Mouse (Mus musculus): ENCODE data around the gene Gapvd1. TPM values are rescaled to one million over a fixed set of nuclear protein-coding genes. Genes with fewer than 3 reads are reported as not detected.

Gene Gapvd1
- polyA plus RNA-seq, 1 experiment from 2014 or later = 79.9 TPM

- Histone ChIP-seq H3K36me3 (replicated peaks) (peaks cover 43% of the 10 kb centered on the region), H3K9ac (no peak overlapping the region), H3K27me3 (no peaks in the 10 kb centered on the region), H3K4me2 (no peak overlapping the region), H3K4me3 (replicated peaks) (no peak overlapping the region), H3K27ac (replicated peaks) (peak overlapping the region; percentile 42; the same call in 1 of the 2 replicates), H3K9me3 (replicated peaks) (no peaks in the 10 kb centered on the region), H3K4me1 (replicated peaks) (peaks cover 70% of the 10 kb centered on the region)
- no peak for ATAC-seq (ENCODE audit: insufficient read depth)
- 73% methylated on average over 2 of the region's 2 CpGs for WGBS (ENCODE audit: insufficient replicate concordance)
These were observed 9.4 kb downstream of the Gapvd1 start for GRCm38 (mm10) chr2:34745673-34746072.

GRCm38 (mm10) chr2:34744476-34744875, 10.6 kb downstream of the Gapvd1 start:
- no peak for ATAC-seq (ENCODE audit: insufficient read depth)
- H3K36me3 ChIP-seq (replicated peaks) = peaks cover 43% of the 10 kb centered on the region
- no peak overlapping the region for H3K4me3 ChIP-seq (replicated peaks)
- no peak overlapping the region for H3K9ac ChIP-seq
- no peaks in the 10 kb centered on the region for H3K9me3 ChIP-seq (replicated peaks)
- H3K4me1 ChIP-seq (replicated peaks) = peaks cover 70% of the 10 kb centered on the region
- H3K27ac ChIP-seq (replicated peaks) = no peak overlapping the region
- H3K4me2 ChIP-seq = no peak overlapping the region
- WGBS (ENCODE audit: insufficient replicate concordance) = 91% methylated on average over 8 of the region's 8 CpGs
- H3K27me3 ChIP-seq = no peaks in the 10 kb centered on the region

GRCm38 (mm10) chr2:34742675-34743074, 12.4 kb downstream of the Gapvd1 start:
- H3K27me3 ChIP-seq = no peaks in the 10 kb centered on the region
- H3K4me3 ChIP-seq (replicated peaks) = no peak overlapping the region
- ATAC-seq (ENCODE audit: insufficient read depth) = no peak
- peak overlapping the region; percentile 49; the same call in 1 of the 2 replicates for H3K4me2 ChIP-seq
- H3K9me3 ChIP-seq (replicated peaks) = no peaks in the 10 kb centered on the region
- peaks cover 73% of the 10 kb centered on the region for H3K4me1 ChIP-seq (replicated peaks)
- peak overlapping the region; percentile 91 for H3K27ac ChIP-seq (replicated peaks)
- peaks cover 52% of the 10 kb centered on the region for H3K36me3 ChIP-seq (replicated peaks)
- no peak overlapping the region for H3K9ac ChIP-seq
- WGBS (ENCODE audit: insufficient replicate concordance) = 78% methylated on average over 8 of the region's 8 CpGs

GRCm38 (mm10) chr2:34741390-34742159, 13.5 kb downstream of the Gapvd1 start:
- no peak overlapping the region for H3K4me3 ChIP-seq (replicated peaks)
- peaks cover 46% of the 10 kb centered on the region for H3K36me3 ChIP-seq (replicated peaks)
- peak overlapping the region; percentile 19; the same call in 1 of the 2 replicates for H3K9ac ChIP-seq
- H3K4me2 ChIP-seq = peak overlapping the region; percentile 49
- WGBS (ENCODE audit: insufficient replicate concordance) = 49% methylated on average over 12 of the region's 12 CpGs
- ATAC-seq (ENCODE audit: insufficient read depth) = no peak
- no peaks in the 10 kb centered on the region for H3K27me3 ChIP-seq
- H3K9me3 ChIP-seq (replicated peaks) = no peaks in the 10 kb centered on the region
- H3K4me1 ChIP-seq (replicated peaks) = peaks cover 77% of the 10 kb centered on the region
- H3K27ac ChIP-seq (replicated peaks) = peak overlapping the region; percentile 91

- ATAC-seq (ENCODE audit: insufficient read depth) = peak; percentile 94
- peak overlapping the region; percentile 91 for H3K27ac ChIP-seq (replicated peaks)
- H3K4me1 ChIP-seq (replicated peaks) = peaks cover 78% of the 10 kb centered on the region
- H3K4me3 ChIP-seq (replicated peaks) = peak overlapping the region; percentile 0; the same call in 1 of the 2 replicates
- H3K4me2 ChIP-seq = peak overlapping the region; percentile 51
- peak overlapping the region; percentile 29; the same call in 1 of the 2 replicates for H3K9ac ChIP-seq
- WGBS (ENCODE audit: insufficient replicate concordance) = 22% methylated on average over 1 of the region's 1 CpGs
- H3K9me3 ChIP-seq (replicated peaks) = no peaks in the 10 kb centered on the region
- no peaks in the 10 kb centered on the region for H3K27me3 ChIP-seq
- peaks cover 36% of the 10 kb centered on the region for H3K36me3 ChIP-seq (replicated peaks)
These were observed 15.2 kb downstream of the Gapvd1 start for GRCm38 (mm10) chr2:34739684-34740391.

- no peak overlapping the region for H3K4me2 ChIP-seq
- no peak for ATAC-seq (ENCODE audit: insufficient read depth)
- 81% methylated on average over 1 of the region's 1 CpGs for WGBS (ENCODE audit: insufficient replicate concordance)
- H3K9ac ChIP-seq = no peak overlapping the region; the same call in 1 of the 2 replicates
- no peaks in the 10 kb centered on the region for H3K27me3 ChIP-seq
- H3K9me3 ChIP-seq (replicated peaks) = no peaks in the 10 kb centered on the region
- peaks cover 33% of the 10 kb centered on the region for H3K36me3 ChIP-seq (replicated peaks)
- H3K4me1 ChIP-seq (replicated peaks) = peaks cover 74% of the 10 kb centered on the region
- H3K4me3 ChIP-seq (replicated peaks) = no peak overlapping the region
- H3K27ac ChIP-seq (replicated peaks) = peak overlapping the region; percentile 67
These were observed 17.1 kb downstream of the Gapvd1 start for GRCm38 (mm10) chr2:34737911-34738310.

- Histone ChIP-seq H3K36me3 (replicated peaks) (peaks cover 30% of the 10 kb centered on the region), H3K9ac (no peak overlapping the region), H3K4me1 (replicated peaks) (peaks cover 68% of the 10 kb centered on the region), H3K27ac (replicated peaks) (no peak overlapping the region), H3K9me3 (replicated peaks) (no peaks in the 10 kb centered on the region), H3K4me3 (replicated peaks) (no peak overlapping the region), H3K27me3 (no peaks in the 10 kb centered on the region), H3K4me2 (no peak overlapping the region)
- WGBS (ENCODE audit: insufficient replicate concordance) = 87% methylated on average over 1 of the region's 1 CpGs
- ATAC-seq (ENCODE audit: insufficient read depth) = no peak
These were observed 18.4 kb downstream of the Gapvd1 start for GRCm38 (mm10) chr2:34736626-34737025.

GRCm38 (mm10) chr2:34727045-34727728, 27.8 kb downstream of the Gapvd1 start:
- Histone ChIP-seq H3K36me3 (replicated peaks) (peaks cover 76% of the 10 kb centered on the region), H3K27ac (replicated peaks) (0 out of 2 replicates have a peak overlapping the region, but pooled peaks have one; percentile 9), H3K9me3 (replicated peaks) (no peaks in the 10 kb centered on the region)

GRCm38 (mm10) chr2:34725269-34725668, 29.8 kb downstream of the Gapvd1 start:
- no peak for ATAC-seq (ENCODE audit: insufficient read depth)
- Histone ChIP-seq H3K36me3 (replicated peaks) (peaks cover 92% of the 10 kb centered on the region), H3K27ac (replicated peaks) (no peak overlapping the region), H3K27me3 (no peaks in the 10 kb centered on the region), H3K9me3 (replicated peaks) (no peaks in the 10 kb centered on the region), H3K9ac (no peak overlapping the region), H3K4me2 (no peak overlapping the region), H3K4me3 (replicated peaks) (no peak overlapping the region), H3K4me1 (replicated peaks) (peaks cover 2% of the 10 kb centered on the region)
- WGBS (ENCODE audit: insufficient replicate concordance) = 87% methylated on average over 5 of the region's 5 CpGs

More at GRCm38 (mm10) chr2:34727045-34727728, 27.8 kb downstream of the Gapvd1 start:
- ATAC-seq (ENCODE audit: insufficient read depth) = no peak
- Histone ChIP-seq H3K4me2 (no peak overlapping the region), H3K4me1 (replicated peaks) (peaks cover 2% of the 10 kb centered on the region), H3K27me3 (no peaks in the 10 kb centered on the region), H3K9ac (no peak overlapping the region), H3K4me3 (replicated peaks) (no peak overlapping the region)
- WGBS (ENCODE audit: insufficient replicate concordance) = 85% methylated on average over 8 of the region's 8 CpGs

GRCm38 (mm10) chr2:34718196-34718595, 36.8 kb downstream of the Gapvd1 start:
- Histone ChIP-seq H3K4me2 (no peak overlapping the region), H3K9me3 (replicated peaks) (no peaks in the 10 kb centered on the region), H3K4me1 (replicated peaks) (no peaks in the 10 kb centered on the region), H3K9ac (no peak overlapping the region), H3K27ac (replicated peaks) (no peak overlapping the region), H3K36me3 (replicated peaks) (peaks cover 94% of the 10 kb centered on the region), H3K4me3 (replicated peaks) (no peak overlapping the region), H3K27me3 (no peaks in the 10 kb centered on the region)
- 60% methylated on average over 2 of the region's 2 CpGs for WGBS (ENCODE audit: insufficient replicate concordance)
- no peak; the same call in 1 of the 2 replicates for ATAC-seq (ENCODE audit: insufficient read depth)

- no peak for ATAC-seq (ENCODE audit: insufficient read depth)
- H3K9ac ChIP-seq = no peak overlapping the region
- H3K4me2 ChIP-seq = no peak overlapping the region
- no peak overlapping the region for H3K27ac ChIP-seq (replicated peaks)
- no peaks in the 10 kb centered on the region for H3K4me1 ChIP-seq (replicated peaks)
- 83% methylated on average over 6 of the region's 6 CpGs for WGBS (ENCODE audit: insufficient replicate concordance)
- H3K36me3 ChIP-seq (replicated peaks) = peaks cover 97% of the 10 kb centered on the region
- no peaks in the 10 kb centered on the region for H3K9me3 ChIP-seq (replicated peaks)
- no peak overlapping the region for H3K4me3 ChIP-seq (replicated peaks)
- no peaks in the 10 kb centered on the region for H3K27me3 ChIP-seq
These were observed 43.1 kb downstream of the Gapvd1 start for GRCm38 (mm10) chr2:34711904-34712303.

Measured in liver, embryonic 15.5 days (tissue).